Mouse (Mus musculus): ENCODE data around the gene Gm44503. TPM values are rescaled to one million over a fixed set of nuclear protein-coding genes. Genes with fewer than 3 reads are reported as not detected.

Gm44503 gene
- 0.31 TPM in 1 of 2 replicates, not detected in the other for polyA plus RNA-seq (2014; fragmentation: Nextera tagmentation; extraction: Ambion mirVana)

GRCm38 (mm10) chr9:72958521-72959450 is at the start of gene Gm44503, which contains the start of gene Dyx1c1:
Gene Gm44503 (plus strand): TSS chr9:72958852.
Gene Dyx1c1 (plus strand): TSS chr9:72958785.
- no peaks in the 10 kb centered on the region for H3K9me3 ChIP-seq (ENCODE audit: control insufficient read depth, low read length)
- 2% methylated on average over 43 of the region's 43 CpGs for WGBS
- H3K27me3 ChIP-seq (ENCODE audit: control insufficient read depth, insufficient read depth, low read length) = no peaks in the 10 kb centered on the region
- H3K36me3 ChIP-seq (replicated peaks; ENCODE audit: control insufficient read depth, insufficient read depth) = no peaks in the 10 kb centered on the region
- DNase-seq (ENCODE audit: low spot score) (peak; percentile 89), ATAC-seq (ENCODE audit: low FRiP score) (peak; percentile 96)
- peaks cover 7% of the 10 kb centered on the region; the same call in 1 of the 2 replicates for H3K4me1 ChIP-seq (replicated peaks; ENCODE audit: control insufficient read depth, insufficient read depth, low read length)
- H3K4me3 ChIP-seq (replicated peaks; ENCODE audit: low read length) = peak within 1 kb of the TSS; percentile 60
- peak within 1 kb of the TSS; percentile 68 for H3K9ac ChIP-seq
- H3K4me2 ChIP-seq (replicated peaks) = peak within 1 kb of the TSS; percentile 56
- H3K27ac ChIP-seq = peak within 1 kb of the TSS; percentile 54

DNA sequence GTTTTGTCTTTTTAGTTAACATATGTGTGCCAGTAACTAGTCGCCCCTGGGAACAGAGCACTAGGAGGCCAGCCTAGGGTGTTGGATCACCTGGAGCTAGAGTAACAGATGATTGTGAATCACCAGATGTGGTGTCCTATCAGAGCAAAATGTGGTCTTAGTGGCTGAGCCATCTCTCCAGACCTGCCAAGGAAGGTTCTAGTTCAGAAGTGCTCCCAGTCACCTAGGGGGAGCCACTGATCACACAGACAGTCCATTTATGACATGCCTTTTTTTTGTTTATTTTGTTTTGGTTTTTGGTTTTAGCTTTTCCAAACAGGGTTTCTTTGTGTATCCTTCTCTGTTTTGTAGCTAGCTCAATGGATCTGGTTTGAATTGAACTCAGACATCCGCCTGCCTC is 47.3 kb upstream of the Gm44503 start:
- no peaks in the 10 kb centered on the region for H3K36me3 ChIP-seq (replicated peaks; ENCODE audit: control insufficient read depth, insufficient read depth)
- no peak overlapping the region for H3K27ac ChIP-seq
- ATAC-seq (ENCODE audit: low FRiP score) = no peak
- DNase-seq (ENCODE audit: low spot score) = no peak
- H3K4me1 ChIP-seq (replicated peaks; ENCODE audit: control insufficient read depth, insufficient read depth, low read length) = no peaks in the 10 kb centered on the region
- no peak overlapping the region for H3K9ac ChIP-seq
- H3K4me2 ChIP-seq (replicated peaks) = no peak overlapping the region
- no peaks in the 10 kb centered on the region for H3K27me3 ChIP-seq (ENCODE audit: control insufficient read depth, insufficient read depth, low read length)
- WGBS = 93% methylated on average over 2 of the region's 2 CpGs
- H3K9me3 ChIP-seq (ENCODE audit: control insufficient read depth, low read length) = no peaks in the 10 kb centered on the region
- H3K4me3 ChIP-seq (replicated peaks; ENCODE audit: low read length) = no peak overlapping the region

DNA sequence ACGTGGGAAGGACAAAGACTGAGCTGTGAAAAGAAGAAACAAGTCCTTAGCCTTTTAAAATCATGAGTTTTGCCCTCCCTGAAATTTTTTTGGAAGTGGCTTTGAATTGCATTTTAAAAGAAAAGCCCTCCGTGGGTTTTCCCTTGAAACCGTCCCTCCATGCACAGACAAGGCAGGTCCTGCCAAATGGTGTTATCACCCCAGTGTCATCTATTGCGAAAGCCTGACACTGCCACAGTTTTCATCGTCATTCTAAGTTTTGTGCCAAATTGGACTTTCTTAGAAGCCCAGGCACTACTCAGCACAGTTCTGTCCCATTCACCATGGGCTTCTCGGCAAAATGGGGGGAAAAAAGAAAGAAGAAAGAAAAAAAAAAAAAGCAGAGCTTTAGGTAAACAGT is 45.1 kb upstream of the Gm44503 start:
- no peak for DNase-seq (ENCODE audit: low spot score)
- H3K27ac ChIP-seq = no peak overlapping the region
- no peaks in the 10 kb centered on the region for H3K9me3 ChIP-seq (ENCODE audit: control insufficient read depth, low read length)
- H3K4me1 ChIP-seq (replicated peaks; ENCODE audit: control insufficient read depth, insufficient read depth, low read length) = no peaks in the 10 kb centered on the region
- ATAC-seq (ENCODE audit: low FRiP score) = no peak
- H3K9ac ChIP-seq = no peak overlapping the region
- no peak overlapping the region for H3K4me2 ChIP-seq (replicated peaks)
- H3K27me3 ChIP-seq (ENCODE audit: control insufficient read depth, insufficient read depth, low read length) = no peaks in the 10 kb centered on the region
- no peaks in the 10 kb centered on the region for H3K36me3 ChIP-seq (replicated peaks; ENCODE audit: control insufficient read depth, insufficient read depth)
- no peak overlapping the region for H3K4me3 ChIP-seq (replicated peaks; ENCODE audit: low read length)
- WGBS = 79% methylated on average over 6 of the region's 6 CpGs

- Histone ChIP-seq H3K27me3 (ENCODE audit: control insufficient read depth, insufficient read depth, low read length) (no peaks in the 10 kb centered on the region), H3K4me3 (replicated peaks; ENCODE audit: low read length) (no peak overlapping the region), H3K9ac (no peak overlapping the region), H3K36me3 (replicated peaks; ENCODE audit: control insufficient read depth, insufficient read depth) (no peaks in the 10 kb centered on the region), H3K27ac (no peak overlapping the region), H3K4me1 (replicated peaks; ENCODE audit: control insufficient read depth, insufficient read depth, low read length) (no peaks in the 10 kb centered on the region), H3K9me3 (ENCODE audit: control insufficient read depth, low read length) (no peaks in the 10 kb centered on the region), H3K4me2 (replicated peaks) (no peak overlapping the region)
- WGBS = 70% methylated on average over 7 of the region's 7 CpGs
- no peak for ATAC-seq (ENCODE audit: low FRiP score)
- no peak for DNase-seq (ENCODE audit: low spot score)
Observed at GRCm38 (mm10) chr9:72915728-72916127, 42.9 kb upstream of the Gm44503 start.

DNA sequence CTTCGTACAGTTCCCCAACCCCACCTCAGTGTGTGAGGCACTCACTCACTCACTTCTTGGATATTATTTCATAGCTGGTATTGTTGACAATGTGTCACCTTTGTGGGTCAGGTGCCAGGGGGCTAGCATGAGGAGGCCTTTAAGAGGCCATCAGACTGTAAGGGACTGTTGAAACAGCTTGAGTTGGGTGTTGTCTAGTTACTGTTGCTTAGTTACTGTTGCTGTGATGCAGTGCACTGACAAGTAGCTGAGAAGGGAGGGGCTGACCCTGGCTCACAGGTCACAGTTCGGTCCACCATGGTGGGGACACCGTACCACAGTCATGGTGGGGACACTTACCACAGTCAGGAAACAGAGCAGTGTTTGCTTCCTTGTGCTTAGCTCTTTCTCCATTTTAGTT is 35.6 kb upstream of the Gm44503 start:
- WGBS = 63% methylated on average over 3 of the region's 3 CpGs
- Histone ChIP-seq H3K27ac (no peak overlapping the region), H3K4me3 (replicated peaks; ENCODE audit: low read length) (no peak overlapping the region)

DNA sequence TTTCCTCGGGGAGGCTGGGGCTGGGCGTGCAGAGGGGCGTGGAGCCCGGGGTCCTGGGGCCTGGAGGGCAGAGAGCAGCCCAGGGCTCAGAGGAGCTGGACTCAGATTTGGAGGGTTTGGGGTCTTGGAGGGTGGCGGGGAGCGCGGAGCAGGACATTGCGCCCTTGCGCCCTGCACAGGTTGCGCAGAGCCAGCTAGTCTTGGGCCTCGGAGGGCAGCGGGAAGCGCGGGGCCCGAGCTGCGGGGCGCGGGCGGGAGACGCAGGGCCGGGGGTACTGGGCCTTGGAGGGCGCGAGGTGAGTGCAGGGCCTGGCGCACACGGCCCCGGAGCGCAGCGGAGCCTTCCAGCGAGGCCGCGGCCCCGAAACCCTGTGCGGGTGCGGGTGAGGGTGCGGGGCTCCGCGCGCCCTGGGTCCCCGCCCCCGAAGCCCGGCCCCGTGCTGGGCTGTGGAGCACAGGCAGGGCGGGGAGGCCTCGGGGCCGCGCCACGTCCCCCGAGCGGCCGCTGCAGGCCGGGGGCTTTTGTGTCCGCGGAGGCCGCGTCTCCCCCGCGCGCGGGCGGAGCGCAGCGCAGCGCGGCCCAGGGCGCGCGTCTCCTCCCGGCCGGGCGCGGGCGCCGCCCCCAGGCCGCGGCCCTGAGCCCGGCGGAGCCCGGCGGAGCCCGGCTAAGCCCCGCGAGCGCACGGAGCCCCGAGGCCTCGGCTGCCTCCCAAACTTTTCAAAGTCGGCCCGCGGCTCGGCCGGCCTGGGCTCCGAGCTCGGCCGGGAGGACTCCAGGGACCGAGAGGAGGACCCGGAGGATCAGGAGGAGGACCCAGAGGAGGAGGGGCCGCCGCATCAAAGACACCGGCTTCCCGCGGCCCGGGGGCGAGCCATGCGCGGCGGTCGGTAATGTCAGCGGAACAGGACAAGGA is 33.4 kb upstream of the Gm44503 start, which contains the start of gene Pygo1:
TSS of gene Pygo1 (plus strand) at position 625 of the 914 bp plus-strand sequence.
- peak within 1 kb of the TSS; percentile 93 for H3K9ac ChIP-seq
- H3K9me3 ChIP-seq (ENCODE audit: control insufficient read depth, low read length) = no peaks in the 10 kb centered on the region
- H3K36me3 ChIP-seq (replicated peaks; ENCODE audit: control insufficient read depth, insufficient read depth) = 0 out of 2 replicates have a peak, but pooled peaks cover 3% of the 10 kb centered on the region
- DNase-seq (ENCODE audit: low spot score) = peak; percentile 48
- peaks cover 24% of the 10 kb centered on the region for H3K4me1 ChIP-seq (replicated peaks; ENCODE audit: control insufficient read depth, insufficient read depth, low read length)
- H3K27me3 ChIP-seq (ENCODE audit: control insufficient read depth, insufficient read depth, low read length) = no peaks in the 10 kb centered on the region
- WGBS = under 1% methylated on average over 94 of the region's 108 CpGs
- H3K4me2 ChIP-seq (replicated peaks) = peak within 1 kb of the TSS; percentile 97
- ATAC-seq (ENCODE audit: low FRiP score) = peak; percentile 88
- H3K27ac ChIP-seq = peak within 1 kb of the TSS; percentile 79
- peak within 1 kb of the TSS; percentile 79 for H3K4me3 ChIP-seq (replicated peaks; ENCODE audit: low read length)

More for the DNA sequence above, 35.6 kb upstream of the Gm44503 start:
- Histone ChIP-seq H3K4me1 (replicated peaks; ENCODE audit: control insufficient read depth, insufficient read depth, low read length) (peaks cover 22% of the 10 kb centered on the region), H3K9me3 (ENCODE audit: control insufficient read depth, low read length) (no peaks in the 10 kb centered on the region), H3K27me3 (ENCODE audit: control insufficient read depth, insufficient read depth, low read length) (no peaks in the 10 kb centered on the region), H3K9ac (no peak overlapping the region), H3K4me2 (replicated peaks) (no peak overlapping the region), H3K36me3 (replicated peaks; ENCODE audit: control insufficient read depth, insufficient read depth) (no peaks in the 10 kb centered on the region)
- no peak for ATAC-seq (ENCODE audit: low FRiP score)
- DNase-seq (ENCODE audit: low spot score) = no peak

DNA sequence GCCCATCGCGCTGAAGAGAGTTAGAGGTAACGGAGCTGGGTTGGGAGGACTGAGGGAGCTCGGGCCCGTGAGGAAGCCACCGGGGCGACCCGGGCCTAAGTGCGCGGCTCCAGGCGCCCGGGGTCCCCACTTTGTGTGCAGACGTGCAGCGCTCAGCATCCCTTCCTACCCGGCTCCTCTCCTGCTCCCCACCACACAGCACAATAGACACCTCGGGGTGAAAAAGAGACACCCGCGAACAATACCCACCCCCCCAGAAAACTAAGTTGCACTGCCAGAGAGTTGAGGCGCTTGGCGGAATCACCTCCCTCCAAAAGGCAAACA is 32.8 kb upstream of the Gm44503 start:
- DNase-seq (ENCODE audit: low spot score) (no peak), ATAC-seq (ENCODE audit: low FRiP score) (peak; percentile 56; the same call in 1 of the 2 replicates)
- peaks cover 24% of the 10 kb centered on the region for H3K4me1 ChIP-seq (replicated peaks; ENCODE audit: control insufficient read depth, insufficient read depth, low read length)
- peak overlapping the region; percentile 97 for H3K4me2 ChIP-seq (replicated peaks)
- H3K9me3 ChIP-seq (ENCODE audit: control insufficient read depth, low read length) = no peaks in the 10 kb centered on the region
- H3K36me3 ChIP-seq (replicated peaks; ENCODE audit: control insufficient read depth, insufficient read depth) = 0 out of 2 replicates have a peak, but pooled peaks cover 3% of the 10 kb centered on the region
- 3% methylated on average over 20 of the region's 20 CpGs for WGBS
- H3K9ac ChIP-seq = peak overlapping the region; percentile 93
- no peaks in the 10 kb centered on the region for H3K27me3 ChIP-seq (ENCODE audit: control insufficient read depth, insufficient read depth, low read length)
- H3K4me3 ChIP-seq (replicated peaks; ENCODE audit: low read length) = peak overlapping the region; percentile 79
- peak overlapping the region; percentile 79 for H3K27ac ChIP-seq

- no peak overlapping the region for H3K9ac ChIP-seq
- ATAC-seq (ENCODE audit: low FRiP score) (no peak), DNase-seq (ENCODE audit: low spot score) (no peak)
- no peaks in the 10 kb centered on the region for H3K27me3 ChIP-seq (ENCODE audit: control insufficient read depth, insufficient read depth, low read length)
- H3K4me3 ChIP-seq (replicated peaks; ENCODE audit: low read length) = no peak overlapping the region
- 0 out of 2 replicates have a peak, but pooled peaks cover 10% of the 10 kb centered on the region for H3K36me3 ChIP-seq (replicated peaks; ENCODE audit: control insufficient read depth, insufficient read depth)
- peaks cover 19% of the 10 kb centered on the region for H3K4me1 ChIP-seq (replicated peaks; ENCODE audit: control insufficient read depth, insufficient read depth, low read length)
- no peak overlapping the region for H3K27ac ChIP-seq
- WGBS = 83% methylated on average over 13 of the region's 13 CpGs
- H3K9me3 ChIP-seq (ENCODE audit: control insufficient read depth, low read length) = no peaks in the 10 kb centered on the region
- H3K4me2 ChIP-seq (replicated peaks) = no peak overlapping the region
Observed at GRCm38 (mm10) chr9:72931166-72931790, 27.4 kb upstream of the Gm44503 start.
